Mouse (Mus musculus) urinary bladder, adult 18-20 months (tissue): ENCODE results near the gene Gm45062.

ENCODE experiments used
- DNase-seq, 2 experiments: peaks; one replicate each; pipeline ENCODE4 v3.0.0; 2022; ENCODE audit warnings: low spot score in 2 of 2, mixed read lengths in 2 of 2

Gene Gm45062

GRCm38 (mm10) chr6:8259004-8259666 lies at the start of gene Gm45062, which contains the start of the genes Rpa3 and Umad1:
TSS of gene Gm45062 (plus strand) at chr6:8259450.
TSS of gene Rpa3 (minus strand) at chr6:8259173.
TSS of gene Umad1 (plus strand) at chr6:8259288.
- DNase-seq, result peak; percentile 94 to 97

- DNase-seq, result no peak
Observed at GRCm38 (mm10) chr6:8209866-8210186, 49.4 kb upstream of the Gm45062 start.

- DNase-seq, result no peak
Observed at GRCm38 (mm10) chr6:8210661-8211060, 48.6 kb upstream of the Gm45062 start.

- no peak for DNase-seq
Observed at GRCm38 (mm10) chr6:8227035-8227434, 32.2 kb upstream of the Gm45062 start.

GRCm38 (mm10) chr6:8228596-8228995 lies 30.7 kb upstream of the Gm45062 start:
- no peak for DNase-seq

- no peak for DNase-seq
Observed at GRCm38 (mm10) chr6:8258316-8258715, 934 bp upstream of the Gm45062 start.

GRCm38 (mm10) chr6:8259667-8260044 lies 406 bp downstream of the Gm45062 start:
- no peak for DNase-seq

GRCm38 (mm10) chr6:8271047-8271446 lies 11.8 kb downstream of the Gm45062 start:
- no peak for DNase-seq

- peak; percentile 21 to 26 for DNase-seq
Observed at GRCm38 (mm10) chr6:8274387-8275054, 15.3 kb downstream of the Gm45062 start.

- DNase-seq, result peak in 1 of 2 experiments; percentile 43
Observed at GRCm38 (mm10) chr6:8275098-8275497, 15.8 kb downstream of the Gm45062 start.

GRCm38 (mm10) chr6:8276431-8276830 lies 17.2 kb downstream of the Gm45062 start:
- DNase-seq, result no peak

- no peak for DNase-seq
Observed at GRCm38 (mm10) chr6:8278426-8279002, 19.3 kb downstream of the Gm45062 start.

GRCm38 (mm10) chr6:8283255-8283654 lies 24.0 kb downstream of the Gm45062 start:
- no peak for DNase-seq

- no peak for DNase-seq
Observed at GRCm38 (mm10) chr6:8285401-8285960, 26.2 kb downstream of the Gm45062 start.

GRCm38 (mm10) chr6:8286146-8286545 lies 26.9 kb downstream of the Gm45062 start:
- no peak for DNase-seq

- no peak for DNase-seq
Observed at GRCm38 (mm10) chr6:8288755-8289580, 29.7 kb downstream of the Gm45062 start.

- no peak for DNase-seq
Observed at GRCm38 (mm10) chr6:8294048-8294784, 35.0 kb downstream of the Gm45062 start.

GRCm38 (mm10) chr6:8299066-8299863 lies 40.0 kb downstream of the Gm45062 start:
- no peak for DNase-seq

GRCm38 (mm10) chr6:8307878-8308775 lies 48.9 kb downstream of the Gm45062 start:
- no peak for DNase-seq
